Mouse (Mus musculus) adipocyte (in vitro differentiated cells): ENCODE results near the gene Synpo2.

Source experiments
- DNase-seq: peaks from one replicate; pipeline ENCODE4 v3.0.0-alpha.2; 2016; ENCODE audit warnings: low spot score

The Synpo2 gene

GRCm38 (mm10) chr3:123235921-123236320 lies at the start of gene Synpo2:
Synpo2 (minus strand) TSS chr3:123236149.
- no peak for DNase-seq

DNA sequence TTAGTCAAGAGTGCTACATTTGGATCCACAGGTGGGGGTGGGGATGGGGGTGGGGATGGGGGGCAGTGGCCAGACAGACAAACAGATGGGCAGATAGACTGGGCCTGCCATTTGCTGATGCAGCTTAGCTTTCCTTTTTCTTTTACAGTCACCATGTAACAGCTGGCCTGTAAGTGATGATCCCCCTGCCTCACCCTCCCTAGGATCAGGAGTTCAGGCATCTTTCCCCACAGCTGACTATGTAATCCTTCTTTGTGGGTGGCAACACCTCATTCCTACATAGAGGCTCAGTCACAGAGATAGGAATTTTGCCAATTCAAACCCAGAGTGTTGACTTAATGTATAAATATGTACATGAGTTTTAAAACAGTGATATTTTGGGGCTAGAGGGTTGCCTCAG lies 49.7 kb upstream of the Synpo2 start:
- DNase-seq = no peak

GRCm38 (mm10) chr3:123284284-123284683 lies 48.3 kb upstream of the Synpo2 start:
- DNase-seq = no peak

DNA sequence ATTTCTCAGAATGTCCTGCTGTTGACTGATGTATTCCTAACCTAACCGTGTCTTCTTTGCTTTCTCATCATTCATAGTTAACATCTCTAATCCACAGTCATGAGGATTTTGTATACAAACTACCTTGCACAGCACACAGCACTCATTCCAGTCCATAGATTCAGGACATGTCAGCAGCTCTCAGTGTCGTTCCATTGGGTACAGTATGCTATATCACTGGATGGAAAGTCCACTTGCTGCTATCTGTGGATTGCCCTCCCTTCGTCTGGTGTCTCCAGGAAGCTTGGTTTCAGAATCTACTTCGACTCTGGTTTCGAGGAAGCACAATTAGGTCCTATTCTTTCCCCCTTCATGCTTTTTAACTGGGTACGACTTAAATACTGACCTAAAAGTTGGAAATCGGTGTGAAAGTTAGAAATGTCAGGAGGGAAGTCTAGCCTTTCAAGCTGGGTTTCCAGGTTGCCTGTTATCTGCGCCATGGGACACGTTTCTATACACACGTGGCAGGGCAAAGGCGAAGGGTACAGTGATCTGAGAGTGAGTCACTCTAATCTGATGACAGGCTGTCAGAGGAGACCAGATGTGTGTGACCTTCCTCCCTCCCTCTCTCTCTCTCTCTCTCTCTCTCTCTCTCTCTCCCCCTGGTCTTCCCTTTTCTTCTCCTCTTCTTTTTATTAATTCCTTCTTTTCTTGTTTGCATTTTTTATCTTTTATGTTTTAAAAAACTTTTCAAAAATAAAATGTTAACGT lies 47.1 kb upstream of the Synpo2 start:
- no peak for DNase-seq

- peak; percentile 73 for DNase-seq
Measured at GRCm38 (mm10) chr3:123267741-123268201, 31.8 kb upstream of the Synpo2 start.

GRCm38 (mm10) chr3:123266753-123267651 lies 31.1 kb upstream of the Synpo2 start, which contains the start of gene Sec24d:
Sec24d (plus strand) TSS chr3:123267455.
- DNase-seq = peak; percentile 74

GRCm38 (mm10) chr3:123264706-123265105 lies 28.8 kb upstream of the Synpo2 start:
- DNase-seq = no peak

GRCm38 (mm10) chr3:123258709-123259108 lies 22.8 kb upstream of the Synpo2 start:
- DNase-seq = no peak

DNA sequence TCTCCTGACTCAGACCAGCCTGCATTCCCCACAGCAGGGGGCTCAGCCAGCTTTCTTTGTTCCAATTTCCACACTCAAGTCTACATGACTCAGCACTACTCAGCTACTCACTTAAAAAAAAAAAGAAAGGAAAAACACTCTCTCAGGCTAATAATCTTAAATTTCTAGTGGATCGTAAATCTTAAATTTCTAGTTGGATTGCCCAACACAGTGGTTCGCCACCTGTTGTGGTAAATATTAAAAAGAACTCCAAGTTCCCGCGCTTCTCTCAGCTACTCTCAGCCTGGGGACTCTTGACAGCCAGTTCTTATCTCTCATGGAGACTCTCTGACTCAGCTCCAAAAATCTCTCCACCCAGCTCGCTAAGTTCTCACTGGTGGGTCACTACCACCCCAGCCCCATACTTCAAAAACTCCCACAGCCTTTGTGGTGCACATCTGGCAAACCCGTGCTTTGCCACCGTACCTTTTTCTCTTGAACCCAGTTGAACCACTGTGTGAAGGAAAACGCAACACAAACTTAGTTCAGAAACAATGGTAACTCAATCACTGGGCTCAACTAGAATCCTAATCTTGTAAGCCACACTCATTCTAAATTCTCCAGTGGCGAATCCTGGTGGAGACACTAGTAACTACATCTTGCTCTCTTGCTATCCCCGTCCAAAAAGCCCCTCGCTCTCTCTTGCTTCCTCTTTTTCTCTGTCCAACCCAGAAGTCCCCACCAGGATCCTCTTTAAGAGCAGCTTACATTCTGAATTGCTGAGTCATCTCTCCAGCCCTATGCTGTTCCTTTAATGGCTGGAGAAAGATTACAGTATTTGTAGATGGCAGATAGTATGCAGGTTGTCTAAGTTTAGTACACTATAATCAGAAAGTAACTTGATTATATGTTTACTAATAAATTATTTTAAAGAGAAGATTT lies 20.5 kb upstream of the Synpo2 start:
- DNase-seq = peak; percentile 21

DNA sequence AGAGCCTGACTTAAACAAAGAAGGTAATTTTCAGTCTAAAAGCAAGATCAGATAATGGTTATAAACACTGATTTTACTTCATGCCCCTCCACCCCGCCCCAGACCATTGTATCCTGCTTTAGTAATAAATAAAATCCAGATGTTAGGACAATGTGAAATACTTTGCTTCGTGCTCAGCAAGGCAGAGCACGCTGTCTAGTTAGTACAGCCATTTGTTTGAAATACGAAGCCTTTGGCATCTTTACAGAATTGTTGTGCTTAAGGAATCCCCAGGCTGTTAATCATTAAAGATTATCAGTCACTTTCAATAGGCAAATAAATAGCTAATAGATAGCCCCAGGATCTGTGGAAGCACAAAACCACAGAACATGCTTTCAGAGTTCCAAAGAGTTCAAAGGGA lies 9.7 kb upstream of the Synpo2 start:
- no peak for DNase-seq

GRCm38 (mm10) chr3:123244376-123244775 lies 8.4 kb upstream of the Synpo2 start:
- no peak for DNase-seq

- no peak for DNase-seq
Measured at GRCm38 (mm10) chr3:123237446-123237845, 1.5 kb upstream of the Synpo2 start.

DNA sequence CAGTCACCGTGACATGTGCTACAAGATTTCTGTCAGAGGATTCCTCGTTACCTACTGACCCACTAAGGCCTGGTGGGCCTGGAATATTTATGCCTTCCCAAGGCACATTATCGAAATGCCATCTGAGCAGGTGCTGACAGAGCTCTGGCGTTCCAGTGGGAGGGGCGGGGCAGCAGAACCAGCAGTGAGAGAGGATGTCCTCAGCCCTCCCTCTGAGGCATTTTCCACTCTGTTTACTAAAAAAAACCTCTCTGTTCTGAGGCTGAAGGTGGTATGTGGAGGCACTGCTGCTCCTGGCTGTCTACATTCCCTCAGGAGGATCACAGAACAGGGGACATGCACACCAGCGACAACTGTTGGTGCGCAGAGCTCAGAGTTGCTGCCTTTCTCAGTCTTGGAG lies 1.1 kb upstream of the Synpo2 start:
- no peak for DNase-seq

GRCm38 (mm10) chr3:123235495-123235894 lies 454 bp downstream of the Synpo2 start:
- DNase-seq = no peak

DNA sequence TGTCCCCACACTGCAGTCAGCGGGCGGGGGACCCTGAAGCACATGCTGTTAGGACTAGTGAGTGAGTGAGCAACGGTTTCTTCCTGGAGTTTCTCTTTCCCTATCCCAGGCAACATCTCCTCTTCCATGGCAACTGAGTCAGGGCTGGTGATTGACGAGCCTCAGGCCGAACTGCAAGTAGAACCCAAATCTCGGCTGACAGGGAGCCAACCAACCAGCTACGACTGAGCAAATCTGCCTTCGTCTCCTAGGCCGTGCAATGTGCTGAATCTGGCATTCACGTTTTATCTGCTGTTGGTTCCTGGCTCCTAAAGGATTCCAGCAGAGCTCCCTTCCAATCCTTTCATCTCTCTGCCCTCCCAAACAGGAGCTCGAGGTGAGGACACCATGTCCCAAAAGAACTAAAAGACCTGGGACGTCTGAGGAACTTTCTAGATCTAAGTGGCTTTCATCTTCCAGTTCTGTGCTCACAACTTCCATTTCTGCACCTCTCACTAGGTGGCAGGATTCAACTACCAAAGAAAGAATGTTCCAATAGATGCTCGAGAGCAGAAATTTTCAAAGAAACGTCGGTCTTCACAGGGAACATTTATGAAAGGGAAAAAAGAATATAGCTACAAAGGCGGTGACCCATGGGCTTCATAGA lies 1.6 kb downstream of the Synpo2 start:
- DNase-seq = peak; percentile 70

GRCm38 (mm10) chr3:123231639-123232038 lies 4.3 kb downstream of the Synpo2 start:
- DNase-seq = no peak

DNA sequence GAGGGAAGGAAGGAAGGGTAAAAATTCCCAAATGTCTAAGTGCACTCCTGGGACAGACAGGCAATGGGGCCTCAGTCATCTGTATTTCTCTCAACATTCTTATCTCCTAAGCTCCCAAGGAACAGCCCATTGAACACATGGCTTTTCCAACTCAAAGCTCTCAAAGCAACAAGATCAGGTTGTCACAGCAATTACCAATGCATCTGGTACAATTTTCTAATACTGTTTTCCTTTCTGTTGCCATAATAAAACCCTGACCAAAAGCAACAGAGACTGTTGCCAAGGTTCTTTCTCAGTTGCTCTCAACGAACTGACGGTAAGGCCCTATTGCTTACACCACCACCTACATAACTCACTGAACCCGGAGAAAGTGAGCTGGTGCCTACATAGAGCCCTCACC lies 8.7 kb downstream of the Synpo2 start:
- no peak for DNase-seq

- no peak for DNase-seq
Measured at GRCm38 (mm10) chr3:123218646-123219045, 17.3 kb downstream of the Synpo2 start.

DNA sequence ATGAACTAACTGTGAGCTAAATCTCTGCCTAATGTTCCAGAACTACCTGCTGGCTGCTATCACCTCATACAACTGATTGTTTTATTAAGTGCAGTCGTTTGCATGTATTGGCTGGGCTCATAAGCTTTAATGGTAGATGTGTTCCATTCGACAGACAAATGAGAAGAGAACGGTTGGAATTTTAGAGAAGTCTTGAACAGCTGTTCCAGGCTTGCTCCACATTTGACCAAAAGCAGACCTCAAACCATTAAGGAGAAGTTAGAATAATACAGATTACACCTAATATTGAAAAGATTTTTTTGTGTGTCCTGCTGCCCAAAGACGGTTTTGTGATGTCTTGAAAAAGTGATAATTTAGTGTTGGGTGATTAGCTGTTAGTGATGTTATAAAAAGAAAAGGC lies 27.1 kb downstream of the Synpo2 start:
- no peak for DNase-seq

DNA sequence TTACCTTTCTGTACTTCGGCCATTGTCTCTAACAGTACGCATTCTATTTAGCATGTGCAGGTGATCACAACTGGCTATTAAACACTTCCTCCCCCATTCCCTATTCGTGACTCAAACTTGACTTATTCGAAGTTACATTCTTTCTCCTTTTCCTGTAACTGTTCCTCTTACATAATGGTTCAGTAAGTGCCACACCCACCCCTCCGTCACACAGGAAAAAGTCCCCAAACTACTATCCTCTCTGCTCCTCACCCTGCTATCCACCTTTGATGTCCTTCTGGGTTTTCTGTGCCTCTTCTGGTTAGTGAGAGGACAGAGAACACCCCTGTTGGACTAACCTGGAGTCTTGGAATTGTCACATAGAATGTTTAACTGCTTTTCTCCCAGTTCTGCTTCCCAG lies 28.6 kb downstream of the Synpo2 start:
- no peak for DNase-seq

DNA sequence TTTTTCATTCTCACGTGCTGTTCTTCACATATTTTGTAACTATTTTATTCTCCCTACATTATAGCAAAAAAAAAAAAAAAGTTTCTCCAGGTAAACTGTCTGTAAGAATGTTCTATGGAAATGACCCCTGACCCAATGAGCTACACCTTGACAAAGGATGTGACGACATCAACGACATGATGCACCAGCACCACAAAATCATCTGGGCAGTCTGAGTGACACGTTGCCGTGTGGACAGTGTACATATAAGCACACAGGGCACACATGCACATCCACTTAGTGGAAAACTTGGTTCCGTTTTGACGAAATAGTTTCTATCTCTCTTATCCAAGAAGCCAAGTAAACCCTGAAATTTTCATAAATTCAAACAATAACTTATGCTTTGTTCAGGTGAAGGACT lies 30.5 kb downstream of the Synpo2 start:
- no peak for DNase-seq
